Mouse (Mus musculus) splenic B cell, adult 2 months (primary cell): ENCODE data around the gene Glp2r.

Experiments
- DNase-seq: peaks from one replicate; pipeline ENCODE4 v3.0.0-alpha.2; 2011; ENCODE audit warnings: low read depth, low spot score
- H3K27me3 ChIP-seq: 2 replicates; pipeline ENCODE4 v1.6.1; 2012; ENCODE audit warnings: mild to moderate bottlenecking, low read length, moderate library complexity, mixed read lengths; ENCODE audit not compliant: control insufficient read depth, poor library complexity, insufficient read depth, severe bottlenecking
- H3K36me3 ChIP-seq: 2 replicates; pipeline ENCODE4 v1.6.1; 2012; ENCODE audit warnings: mild to moderate bottlenecking, low read length, moderate library complexity, mixed read lengths; ENCODE audit not compliant: control insufficient read depth, poor library complexity, insufficient read depth, severe bottlenecking

The Glp2r gene

DNA sequence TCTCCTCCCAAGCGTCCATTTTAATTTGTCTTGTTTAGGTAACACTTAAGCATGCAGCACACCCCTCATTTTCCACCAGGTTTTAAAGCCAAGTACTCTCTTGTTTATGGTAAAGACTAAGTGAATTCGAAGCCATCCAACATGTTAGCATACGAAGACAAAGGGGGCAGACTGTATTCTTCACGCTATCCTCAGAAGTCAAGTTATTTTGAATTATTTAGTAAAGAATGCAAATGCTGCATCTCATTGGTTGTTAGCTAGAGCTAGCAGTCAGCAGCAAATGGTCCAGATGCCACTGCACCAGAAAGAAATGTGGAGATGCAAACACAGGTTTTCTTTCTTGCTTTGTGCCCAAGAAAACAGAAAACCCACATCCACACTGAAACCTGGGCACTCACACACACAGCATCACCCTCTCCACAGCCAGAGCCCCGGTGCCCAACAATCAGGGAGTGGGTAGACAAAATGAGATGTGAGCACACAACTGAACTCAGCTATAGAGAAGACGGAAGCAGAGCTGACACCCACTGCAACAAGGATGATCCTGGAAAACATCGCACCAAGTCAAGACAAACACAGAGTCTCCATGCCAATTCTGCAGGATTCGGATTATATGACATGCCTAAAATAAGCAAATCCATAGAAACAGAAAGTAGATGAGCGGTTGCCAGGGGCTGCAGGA lies 158.7 kb downstream of the Glp2r start:
- Histone ChIP-seq H3K27me3 (no peaks in the 10 kb centered on the region), H3K36me3 (no peaks in the 10 kb centered on the region)
- no peak for DNase-seq
